Mouse (Mus musculus) left cerebral cortex, postnatal 36 days (tissue): ENCODE measurements around the gene Ppp1r13b. TPM values are rescaled to one million over a fixed set of nuclear protein-coding genes. Genes with fewer than 3 reads are reported as not detected.

Experiments
- DNase-seq, 2 experiments: peaks; one replicate each; pipeline ENCODE4 v3.0.0; 2021 to 2022; ENCODE audit warnings: low spot score in 2 of 2, mixed read lengths in 1 of 2
- intact Hi-C: fragments of 180-260 bp; cut with DNase I; formaldehyde crosslinking; loops from one replicate; pipeline ENCODE4 v1.15.1; 2025
- total RNA-seq, 2 experiments: library from RNA; stranded (reverse); gene quantifications; 2 replicates each; pipeline ENCODE4 v1.2.3; 2021

Ppp1r13b gene
- total RNA-seq, 2 experiments from 2014 or later, result 60.8 to 65.6 TPM

- intact Hi-C loops, result no loop called here
These were observed 65.1 kb downstream of the Ppp1r13b start for GRCm38 (mm10) chr12:111842565-111843433.

GRCm38 (mm10) chr12:111833457-111833856 is 74.5 kb downstream of the Ppp1r13b start:
- intact Hi-C loops, result no loop called here
- no peak for DNase-seq

More at GRCm38 (mm10) chr12:111842565-111843433, 65.1 kb downstream of the Ppp1r13b start:
- no peak for DNase-seq

GRCm38 (mm10) chr12:111832643-111833042 is 75.3 kb downstream of the Ppp1r13b start:
- intact Hi-C loops, result no loop called here
- DNase-seq, result no peak

- DNase-seq, result no peak
- intact Hi-C loops, result no loop called here
These were observed 77.5 kb downstream of the Ppp1r13b start for GRCm38 (mm10) chr12:111830375-111830774.

- intact Hi-C loops, result no loop called here
- no peak for DNase-seq
These were observed 78.0 kb downstream of the Ppp1r13b start for GRCm38 (mm10) chr12:111829954-111830353.

GRCm38 (mm10) chr12:111829447-111829846 is 78.5 kb downstream of the Ppp1r13b start:
- DNase-seq, result no peak
- intact Hi-C loops, result no loop called here

GRCm38 (mm10) chr12:111827556-111827955 is 80.4 kb downstream of the Ppp1r13b start:
- no peak for DNase-seq
- intact Hi-C loops, result no loop called here

- intact Hi-C loops, result no loop called here
- no peak for DNase-seq
These were observed 86.0 kb downstream of the Ppp1r13b start for GRCm38 (mm10) chr12:111821931-111822330.

GRCm38 (mm10) chr12:111820708-111821107 is 87.2 kb downstream of the Ppp1r13b start:
- no peak for DNase-seq
- intact Hi-C loops, result no loop called here

- DNase-seq, result no peak
- intact Hi-C loops, result no loop called here
These were observed 88.0 kb downstream of the Ppp1r13b start for GRCm38 (mm10) chr12:111819936-111820335.

GRCm38 (mm10) chr12:111817991-111818390 is 89.9 kb downstream of the Ppp1r13b start:
- intact Hi-C loops, result no loop called here
- no peak for DNase-seq

GRCm38 (mm10) chr12:111816967-111817366 is 90.9 kb downstream of the Ppp1r13b start:
- no peak for DNase-seq
- intact Hi-C loops, result no loop called here

GRCm38 (mm10) chr12:111816528-111816927 is 91.4 kb downstream of the Ppp1r13b start:
- intact Hi-C loops, result no loop called here
- DNase-seq, result peak; percentile 69 to 81

- no peak for DNase-seq
- intact Hi-C loops, result no loop called here
These were observed 92.8 kb downstream of the Ppp1r13b start for GRCm38 (mm10) chr12:111814769-111815762.

GRCm38 (mm10) chr12:111813766-111814617 is 93.9 kb downstream of the Ppp1r13b start, which contains the start of the genes Xrcc3 and Zfyve21:
Xrcc3 (minus strand) TSS chr12:111813873.
Zfyve21 (plus strand) TSS chr12:111814170.
- intact Hi-C loops, result no loop called here
- DNase-seq, result peak; percentile 98

GRCm38 (mm10) chr12:111813111-111813765 is 94.7 kb downstream of the Ppp1r13b start:
- no peak for DNase-seq
- intact Hi-C loops, result no loop called here

- no peak for DNase-seq
- intact Hi-C loops, result no loop called here
These were observed 95.3 kb downstream of the Ppp1r13b start for GRCm38 (mm10) chr12:111812611-111813010.

GRCm38 (mm10) chr12:111812075-111812474 is 95.8 kb downstream of the Ppp1r13b start:
- intact Hi-C loops, result no loop called here
- no peak for DNase-seq

- DNase-seq, result peak; percentile 64 to 65
- intact Hi-C loops, result no loop called here
These were observed 98.1 kb downstream of the Ppp1r13b start for GRCm38 (mm10) chr12:111809762-111810161.
